Mouse (Mus musculus): ENCODE results near the gene Terf2. TPM values are rescaled to one million over a fixed set of nuclear protein-coding genes. Genes with fewer than 3 reads are reported as not detected.

Terf2 gene
- polyA plus RNA-seq, 1 experiment = 12.7 TPM

DNA sequence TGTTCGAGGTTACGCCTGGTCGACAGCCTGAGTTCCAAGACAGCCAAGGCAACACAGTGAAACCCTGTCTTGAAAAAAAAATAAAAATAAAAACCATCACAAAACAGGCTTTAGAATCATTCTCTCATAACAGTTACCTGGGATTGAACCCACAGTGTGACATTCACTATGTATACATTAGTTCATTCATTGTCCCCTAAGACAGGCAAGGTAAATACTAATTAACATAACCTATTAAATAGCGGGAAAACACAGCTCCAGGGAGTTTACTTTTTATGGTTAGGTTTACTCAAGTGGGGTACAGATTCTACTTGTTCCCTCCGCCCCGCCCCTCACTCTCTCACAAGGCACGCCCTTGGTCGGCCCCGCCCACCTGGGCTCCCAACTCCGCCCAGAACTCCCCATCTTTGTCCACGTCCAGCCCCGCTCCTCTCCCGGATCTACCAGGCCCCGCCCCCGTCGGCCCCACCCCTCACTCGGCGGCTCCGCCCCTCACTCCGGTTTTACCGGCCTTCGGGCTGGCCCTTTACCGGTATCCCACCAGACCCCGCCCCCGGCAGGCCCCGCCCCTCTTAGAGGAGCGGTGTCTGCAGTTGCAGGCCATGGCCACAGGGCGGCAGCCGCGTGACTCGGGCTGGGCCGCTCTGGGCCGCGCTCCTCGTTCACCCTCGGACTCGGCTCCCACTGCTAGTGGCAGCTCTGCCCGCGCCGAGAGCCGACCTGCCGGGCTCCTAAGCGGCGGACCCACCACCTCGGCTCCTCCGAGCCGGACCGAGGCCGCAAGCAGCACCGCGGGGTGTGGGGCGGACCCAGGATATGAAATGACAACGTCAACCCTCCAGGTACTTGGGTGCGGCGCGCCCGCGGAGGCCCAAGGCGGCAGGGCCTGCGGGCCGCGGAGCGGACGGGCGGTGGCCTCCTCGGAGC lies 65.4 kb downstream of the Terf2 start, which contains the start of gene Vps4a:
Gene Vps4a, plus strand, starts transcription at position 573 of the 927 bp plus-strand sequence.
- H3K27ac ChIP-seq (ENCODE audit: insufficient read depth, low read length) = peak within 1 kb of the TSS; percentile 69
- peak; percentile 90 for TF ChIP-seq CTCF (IDR thresholded peaks at IDR 0.05; ENCODE audit: extremely low read depth, insufficient read depth, insufficient read length, insufficient replicate concordance)
- TF ChIP-seq POLR2A (IDR thresholded peaks at IDR 0.05; ENCODE audit: low read depth, low read length) = peak; percentile 75
- H3K27me3 ChIP-seq (ENCODE audit: control insufficient read depth, insufficient read depth, low read length) = no peaks in the 10 kb centered on the region
- H3K4me1 ChIP-seq (ENCODE audit: control insufficient read depth, insufficient read depth, insufficient read length) = peaks cover 8% of the 10 kb centered on the region; the same call in 1 of the 2 replicates
- peak; percentile 80 to 93 for DNase-seq (ENCODE audit: low read depth in 1 of 2, low spot score in 2 of 2)
- H3K4me3 ChIP-seq (ENCODE audit: extremely low read depth, insufficient read depth, insufficient read length) = peak within 1 kb of the TSS; percentile 91
- 6% methylated on average over 66 of the region's 66 CpGs for WGBS
- H3K36me3 ChIP-seq (ENCODE audit: control insufficient read depth, insufficient read depth, low read length) = no peaks in the 10 kb centered on the region

DNA sequence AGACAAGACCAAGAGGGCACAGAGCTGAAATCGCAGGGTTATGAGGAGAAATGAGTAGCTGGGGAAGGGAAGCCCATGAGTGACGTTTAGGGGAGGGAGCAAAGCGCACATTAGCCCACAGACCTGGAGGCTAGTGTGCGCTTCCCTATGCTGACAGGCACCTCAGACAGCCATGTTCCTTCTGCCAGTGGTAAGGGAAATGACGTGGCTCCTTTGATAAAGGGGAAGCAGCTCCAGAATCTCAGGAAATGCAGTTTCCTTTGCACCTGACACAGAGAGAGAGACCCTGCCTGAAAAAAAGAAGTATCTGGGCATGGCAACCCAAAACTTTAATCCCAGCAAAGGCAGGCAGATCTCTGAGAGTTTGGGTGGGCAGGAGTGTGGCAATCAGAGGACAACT lies 66.3 kb downstream of the Terf2 start:
- no peak for TF ChIP-seq POLR2A (IDR thresholded peaks at IDR 0.05; ENCODE audit: low read depth, low read length)
- no peak for TF ChIP-seq CTCF (IDR thresholded peaks at IDR 0.05; ENCODE audit: extremely low read depth, insufficient read depth, insufficient read length, insufficient replicate concordance)
- 55% methylated on average over 5 of the region's 5 CpGs for WGBS
- Histone ChIP-seq H3K27me3 (ENCODE audit: control insufficient read depth, insufficient read depth, low read length) (no peaks in the 10 kb centered on the region), H3K27ac (ENCODE audit: insufficient read depth, low read length) (no peak overlapping the region), H3K4me3 (ENCODE audit: extremely low read depth, insufficient read depth, insufficient read length) (no peak overlapping the region), H3K4me1 (ENCODE audit: control insufficient read depth, insufficient read depth, insufficient read length) (peaks cover 8% of the 10 kb centered on the region; the same call in 1 of the 2 replicates), H3K36me3 (ENCODE audit: control insufficient read depth, insufficient read depth, low read length) (no peaks in the 10 kb centered on the region)
- peak in 1 of 2 experiments; percentile 23 for DNase-seq (ENCODE audit: low read depth in 1 of 2, low spot score in 2 of 2)

DNA sequence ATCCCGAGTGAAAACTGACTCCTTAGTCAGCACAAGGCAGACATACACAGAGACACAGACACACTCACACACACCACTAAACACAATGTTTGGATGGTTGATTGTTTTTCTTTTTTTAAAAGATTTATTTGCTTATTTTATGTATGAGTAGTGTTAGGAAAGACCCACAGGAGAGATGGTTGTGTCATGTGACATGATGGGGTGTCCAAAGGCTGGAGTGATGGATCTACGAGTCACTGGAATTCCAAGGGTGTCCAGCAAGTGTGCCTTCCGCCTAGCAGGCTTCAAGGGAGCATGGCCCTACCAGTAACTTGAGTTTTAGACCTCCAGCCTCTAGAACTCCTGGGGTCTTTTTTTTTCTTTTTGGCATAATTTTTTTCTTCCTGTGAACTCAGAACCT lies 67.0 kb downstream of the Terf2 start:
- Histone ChIP-seq H3K27me3 (ENCODE audit: control insufficient read depth, insufficient read depth, low read length) (no peaks in the 10 kb centered on the region), H3K4me1 (ENCODE audit: control insufficient read depth, insufficient read depth, insufficient read length) (peaks cover 8% of the 10 kb centered on the region; the same call in 1 of the 2 replicates), H3K4me3 (ENCODE audit: extremely low read depth, insufficient read depth, insufficient read length) (no peak overlapping the region), H3K36me3 (ENCODE audit: control insufficient read depth, insufficient read depth, low read length) (no peaks in the 10 kb centered on the region), H3K27ac (ENCODE audit: insufficient read depth, low read length) (no peak overlapping the region)
- DNase-seq (ENCODE audit: low read depth in 1 of 2, low spot score in 2 of 2) = no peak
- TF ChIP-seq CTCF (IDR thresholded peaks at IDR 0.05; ENCODE audit: extremely low read depth, insufficient read depth, insufficient read length, insufficient replicate concordance) = no peak
- TF ChIP-seq POLR2A (IDR thresholded peaks at IDR 0.05; ENCODE audit: low read depth, low read length) = no peak
- 95% methylated on average over 3 of the region's 3 CpGs for WGBS

DNA sequence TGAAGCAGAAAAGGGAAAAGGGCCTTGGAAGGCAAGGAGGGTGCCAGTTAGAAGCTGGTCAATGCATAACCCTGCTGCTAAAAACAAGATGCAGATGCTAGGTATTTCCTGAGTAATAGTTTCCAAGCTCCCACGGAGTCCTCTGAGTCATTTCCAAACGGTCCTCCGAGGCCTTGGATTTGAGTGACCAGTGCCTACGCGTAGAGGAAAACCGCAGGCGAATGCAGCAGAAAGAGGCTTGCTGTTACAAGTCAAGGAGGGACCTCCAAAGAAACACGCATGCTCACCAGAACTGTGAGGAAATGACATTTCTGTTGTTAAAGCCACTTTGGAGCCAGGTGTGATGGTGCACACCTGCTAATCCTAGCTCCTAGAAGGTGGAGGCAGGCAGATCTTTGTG lies 72.9 kb downstream of the Terf2 start:
- no peak for TF ChIP-seq CTCF (IDR thresholded peaks at IDR 0.05; ENCODE audit: extremely low read depth, insufficient read depth, insufficient read length, insufficient replicate concordance)
- H3K4me3 ChIP-seq (ENCODE audit: extremely low read depth, insufficient read depth, insufficient read length) = no peak overlapping the region
- H3K27ac ChIP-seq (ENCODE audit: insufficient read depth, low read length) = no peak overlapping the region
- DNase-seq (ENCODE audit: low read depth in 1 of 2, low spot score in 2 of 2) = no peak
- H3K36me3 ChIP-seq (ENCODE audit: control insufficient read depth, insufficient read depth, low read length) = no peaks in the 10 kb centered on the region
- H3K4me1 ChIP-seq (ENCODE audit: control insufficient read depth, insufficient read depth, insufficient read length) = no peaks in the 10 kb centered on the region
- no peaks in the 10 kb centered on the region for H3K27me3 ChIP-seq (ENCODE audit: control insufficient read depth, insufficient read depth, low read length)
- WGBS = 87% methylated on average over 8 of the region's 8 CpGs

Other genes with a start within 250 kb of the Terf2 start
- 0.11 and 0.15 TPM in 2 replicates for gene Has3, start 226.3 kb downstream of the Terf2 start, polyA plus RNA-seq (2012; rRNA removed)
- gene Utp4, start 202.9 kb downstream of the Terf2 start, polyA plus RNA-seq (2012; rRNA removed) = 13.6 and 15.5 TPM in 2 replicates
- 4.9 and 5.5 TPM in 2 replicates for gene Sntb2, start 160.8 kb downstream of the Terf2 start, polyA plus RNA-seq (2012; rRNA removed)
- gene Vps4a, start 65.3 kb downstream of the Terf2 start, polyA plus RNA-seq (2012; rRNA removed) = 13.9 TPM in 2 replicates
- 18.0 and 42.2 TPM in 2 replicates for gene Pdf, start 47.9 kb downstream of the Terf2 start, polyA plus RNA-seq (2012; rRNA removed)
- gene Cog8, start 39.9 kb downstream of the Terf2 start, polyA plus RNA-seq (2012; rRNA removed) = 31.6 and 32.7 TPM in 2 replicates
- gene Nip7, start 39.7 kb downstream of the Terf2 start, polyA plus RNA-seq (2012; rRNA removed) = 26.4 and 37.6 TPM in 2 replicates
- gene Tmed6, start 30.9 kb downstream of the Terf2 start, polyA plus RNA-seq (2012; rRNA removed) = 11.8 and 14.3 TPM in 2 replicates
- gene Cyb5b, start 54.1 kb upstream of the Terf2 start, polyA plus RNA-seq (2012; rRNA removed) = 24.1 and 26.3 TPM in 2 replicates
- gene Nfat5, start 196.9 kb upstream of the Terf2 start, polyA plus RNA-seq (2012; rRNA removed) = 13.1 and 14.4 TPM in 2 replicates

All from spleen, adult 2 months (tissue).